Mouse (Mus musculus) stomach, postnatal 0 days (tissue): Measurements from ENCODE around the gene Ddah2. TPM values are rescaled to one million over a fixed set of nuclear protein-coding genes. Genes with fewer than 3 reads are reported as not detected.

ENCODE experiments used
- ATAC-seq: fragments of 200-750 bp; cut with Nextera tagmentation; 2 replicates; pipeline ENCODE4 v1.8.0; 2017; ENCODE audit not compliant: low FRiP score, low TSS enrichment
- DNase-seq: peaks from one replicate; pipeline ENCODE4 v3.0.0-alpha.2; 2016; ENCODE audit warnings: low spot score
- H3K27ac ChIP-seq: fragments of 300-500 bp; sonication (generic); replicated peaks from 2 replicates; pipeline ENCODE4 v1.5.1; 2014; ENCODE audit warnings: mild to moderate bottlenecking, control low read depth
- H3K27me3 ChIP-seq: fragments of 300-500 bp; sonication (generic); 2 replicates; pipeline ENCODE4 v1.6.1; 2014; ENCODE audit warnings: low read length; ENCODE audit not compliant: control insufficient read depth, insufficient read depth
- H3K36me3 ChIP-seq: fragments of 300-500 bp; sonication (generic); 2 replicates; pipeline ENCODE4 v1.6.1; 2014; ENCODE audit warnings: low read length, mixed read lengths; ENCODE audit not compliant: control insufficient read depth, insufficient read depth
- H3K4me1 ChIP-seq: fragments of 300-500 bp; sonication (generic); replicated peaks from 2 replicates; pipeline ENCODE4 v1.6.1; 2014; ENCODE audit warnings: antibody characterized with exemption; ENCODE audit not compliant: control insufficient read depth, insufficient read depth
- H3K4me2 ChIP-seq: fragments of 300-500 bp; sonication (generic); replicated peaks from 2 replicates; pipeline ENCODE4 v1.6.1; 2014; ENCODE audit warnings: low read depth, mild to moderate bottlenecking, control low read depth, moderate library complexity
- H3K4me3 ChIP-seq: fragments of 300-500 bp; sonication (generic); 2 replicates; pipeline ENCODE4 v1.5.1; 2014; ENCODE audit warnings: low read depth, low read length, control low read depth
- H3K9ac ChIP-seq: fragments of 300-500 bp; sonication (generic); 2 replicates; pipeline ENCODE4 v1.6.1; 2014; ENCODE audit warnings: mild to moderate bottlenecking, low read length, control low read depth, mixed read lengths
- H3K9me3 ChIP-seq: fragments of 300-500 bp; sonication (generic); 2 replicates; pipeline ENCODE4 v1.6.1; 2016; ENCODE audit warnings: low read length; ENCODE audit not compliant: control insufficient read depth
- CTCF ChIP-seq: IDR thresholded peaks from 2 replicates; pipeline ENCODE4 v1.5.1; 2016; ENCODE audit warnings: antibody characterized with exemption, low read depth, mild to moderate bottlenecking, moderate library complexity
- EP300 ChIP-seq: optimal IDR thresholded peaks from 2 replicates; pipeline ENCODE3; 2016; ENCODE audit warnings: antibody characterized with exemption
- WGBS: fragments of 180-500 bp; shearing (Covaris S2); extraction: QIAGEN DNeasy Blood & Tissue Kit; methylation state at CpG from one replicate; pipeline ENCODE4 v1.1.7; 2014; 5-methylcytosine and 5-hydroxymethylcytosine counted together
- polyA plus RNA-seq: library from polyadenylated mRNA; unstranded; fragments of >200 nt; fragmentation: Nextera tagmentation; extraction: Ambion mirVana; gene quantifications from 2 replicates; pipeline ENCODE4 v1.2.1, GENCODE M21; 2015

The Ddah2 gene
- polyA plus RNA-seq, 1 experiment from 2014 or later, result 84.8 TPM

DNA sequence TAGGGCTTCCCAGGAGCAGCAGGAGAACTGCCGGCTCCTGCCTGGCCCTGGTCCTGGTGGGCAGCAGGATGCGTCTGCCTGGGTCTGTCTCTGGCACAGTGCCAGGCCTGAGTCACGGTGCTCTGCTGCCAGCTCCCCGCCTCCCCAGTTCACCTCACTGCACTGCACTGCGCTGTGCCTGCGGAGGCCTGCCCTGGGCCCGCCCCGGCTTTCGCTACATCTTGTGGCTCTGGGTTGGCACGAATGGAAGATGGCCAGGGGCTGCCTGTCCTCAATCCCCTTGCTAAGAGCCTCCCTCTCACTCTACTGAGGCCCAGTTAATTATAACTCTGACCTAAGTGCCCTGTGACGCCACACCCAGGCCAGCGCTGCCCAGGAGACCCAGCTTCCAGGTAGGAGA is 42.5 kb upstream of the Ddah2 start, which contains the start of gene Vwa7:
Gene Vwa7 (plus strand): TSS at position 204 of the 400 bp plus-strand sequence.
- ATAC-seq (peak; percentile 51), DNase-seq (peak; percentile 71)
- H3K9me3 ChIP-seq, result no peaks in the 10 kb centered on the region
- no peak within 1 kb of the TSS for H3K4me3 ChIP-seq
- peak within 1 kb of the TSS; percentile 76 for H3K27ac ChIP-seq
- peaks cover 34% of the 10 kb centered on the region for H3K36me3 ChIP-seq
- H3K4me1 ChIP-seq, result no peaks in the 10 kb centered on the region
- WGBS, result 24% methylated on average over 11 of the region's 12 CpGs
- H3K27me3 ChIP-seq, result no peaks in the 10 kb centered on the region
- no peak for TF ChIP-seq CTCF
- no peak for TF ChIP-seq EP300
- H3K9ac ChIP-seq, result peak within 1 kb of the TSS; percentile 4; the same call in 1 of the 2 replicates
- no peak within 1 kb of the TSS for H3K4me2 ChIP-seq

DNA sequence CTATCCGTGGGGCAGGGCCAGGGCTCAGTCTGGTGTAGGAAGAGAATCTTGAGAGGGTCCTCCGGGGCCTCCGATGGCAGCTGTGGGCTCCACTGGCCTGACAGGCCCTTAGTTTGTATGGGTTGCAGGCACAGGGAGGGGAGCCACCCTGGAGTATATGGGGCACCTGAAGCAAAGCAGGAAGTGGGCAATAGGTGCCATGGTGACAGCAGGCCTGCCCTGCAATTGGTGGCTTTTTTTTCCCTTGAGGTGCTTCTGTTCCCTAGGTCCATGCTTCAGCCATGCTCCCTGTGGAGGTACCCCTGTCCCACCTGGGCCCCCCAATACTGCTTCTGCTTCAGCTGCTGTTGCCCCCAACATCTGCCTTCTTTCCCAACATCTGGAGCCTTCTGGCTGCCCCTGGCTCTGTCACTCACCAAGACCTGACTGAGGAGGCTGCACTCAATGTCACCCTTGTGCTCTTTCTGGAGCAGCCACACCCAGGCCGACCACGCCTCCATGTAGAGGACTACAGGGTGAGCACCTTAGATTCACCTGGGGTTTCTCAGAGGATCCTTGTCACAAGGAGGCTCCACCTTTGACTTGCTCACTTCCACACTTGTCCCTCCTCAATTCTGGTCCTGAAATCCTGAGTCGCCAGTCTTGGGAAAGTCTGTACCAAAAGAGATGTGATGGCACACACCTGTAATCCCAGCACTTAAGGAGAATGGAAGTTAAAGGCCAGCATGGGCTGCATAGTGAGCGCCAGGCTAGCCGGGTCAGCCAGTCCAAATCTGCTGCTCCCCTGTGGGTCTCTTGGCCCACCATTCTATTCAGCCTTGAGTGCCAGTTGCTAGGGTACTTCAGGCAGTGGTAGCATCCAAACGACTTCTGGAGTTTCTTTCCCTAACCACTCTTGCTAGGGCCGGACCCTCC is 41.8 kb upstream of the Ddah2 start:
- no peak overlapping the region for H3K4me2 ChIP-seq
- H3K9ac ChIP-seq, result peak overlapping the region; percentile 4; the same call in 1 of the 2 replicates
- TF ChIP-seq CTCF (no peak), EP300 (no peak)
- H3K4me1 ChIP-seq, result no peaks in the 10 kb centered on the region
- ATAC-seq (peak; percentile 13; the same call in 1 of the 2 replicates), DNase-seq (peak; percentile 53)
- H3K27me3 ChIP-seq, result no peaks in the 10 kb centered on the region
- H3K27ac ChIP-seq, result peak overlapping the region; percentile 76
- H3K36me3 ChIP-seq, result peaks cover 28% of the 10 kb centered on the region
- WGBS, result 71% methylated on average over 10 of the region's 10 CpGs
- H3K9me3 ChIP-seq, result no peaks in the 10 kb centered on the region
- H3K4me3 ChIP-seq, result no peak overlapping the region

DNA sequence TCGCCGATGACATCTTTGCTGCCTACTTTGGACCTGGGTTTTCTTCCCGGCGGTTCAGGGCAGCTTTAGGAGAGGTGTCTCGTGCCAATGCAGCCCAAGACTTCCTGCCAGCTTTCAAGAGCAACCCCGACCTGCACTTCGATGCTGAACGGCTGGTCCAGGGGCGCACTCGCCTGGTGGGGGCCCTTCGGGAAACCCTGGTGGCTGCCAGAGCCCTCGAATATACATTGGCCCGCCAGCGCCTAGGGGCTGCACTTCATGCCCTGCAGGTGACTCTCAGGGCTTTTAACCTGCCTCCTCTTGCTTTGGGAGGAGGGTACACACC is 41.2 kb upstream of the Ddah2 start:
- Histone ChIP-seq H3K9me3 (no peaks in the 10 kb centered on the region), H3K36me3 (peaks cover 24% of the 10 kb centered on the region), H3K4me1 (no peaks in the 10 kb centered on the region), H3K4me3 (no peak overlapping the region), H3K27ac (no peak overlapping the region), H3K27me3 (no peaks in the 10 kb centered on the region), H3K9ac (no peak overlapping the region), H3K4me2 (no peak overlapping the region)
- TF ChIP-seq CTCF (no peak), EP300 (no peak)
- DNase-seq, result no peak
- WGBS, result 65% methylated on average over 14 of the region's 14 CpGs
- ATAC-seq, result no peak

DNA sequence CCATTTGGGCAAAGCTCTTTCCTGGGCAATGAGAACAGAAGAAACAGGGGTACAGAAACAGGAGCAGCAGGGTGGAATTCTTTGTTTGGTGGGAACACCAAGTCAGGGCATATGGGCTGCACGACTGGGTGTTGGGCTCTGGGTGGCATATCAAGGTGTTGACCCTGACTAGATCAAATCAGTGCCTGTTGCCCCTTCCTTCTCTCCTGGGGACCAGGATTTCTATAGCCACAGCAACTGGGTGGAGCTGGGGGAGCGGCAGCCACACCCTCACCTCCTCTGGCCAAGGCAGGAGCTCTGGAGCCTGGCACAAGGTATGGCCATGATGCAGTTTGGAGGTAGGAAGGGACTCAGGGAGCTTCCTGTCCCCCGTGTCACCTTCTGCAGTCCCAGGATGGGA is 40.7 kb upstream of the Ddah2 start:
- peaks cover 20% of the 10 kb centered on the region for H3K36me3 ChIP-seq
- TF ChIP-seq EP300, result no peak
- TF ChIP-seq CTCF, result no peak
- H3K4me2 ChIP-seq, result no peak overlapping the region
- no peak overlapping the region for H3K9ac ChIP-seq
- WGBS, result 62% methylated on average over 3 of the region's 3 CpGs
- H3K4me3 ChIP-seq, result no peak overlapping the region
- no peak overlapping the region for H3K27ac ChIP-seq
- ATAC-seq (no peak), DNase-seq (peak; percentile 48)
- H3K27me3 ChIP-seq, result no peaks in the 10 kb centered on the region
- H3K4me1 ChIP-seq, result no peaks in the 10 kb centered on the region
- H3K9me3 ChIP-seq, result no peaks in the 10 kb centered on the region

DNA sequence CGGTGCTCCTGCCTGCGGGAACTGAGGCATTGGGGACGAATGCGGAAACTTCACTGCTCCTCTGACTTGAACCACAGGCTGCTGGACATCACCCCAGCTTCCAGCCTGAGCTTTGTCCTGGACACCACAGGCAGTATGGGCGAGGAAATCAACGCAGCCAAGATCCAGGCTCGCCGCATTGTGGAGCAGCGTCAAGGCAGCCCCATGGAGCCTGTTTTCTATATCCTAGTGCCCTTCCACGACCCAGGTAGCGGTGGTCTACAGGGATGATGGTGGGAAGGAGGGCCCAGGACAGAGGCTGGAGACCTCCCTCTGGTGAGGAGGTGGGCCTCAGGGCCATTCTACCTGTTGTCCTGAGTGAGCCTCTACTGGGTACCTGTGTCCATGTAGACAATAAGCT is 38.9 kb upstream of the Ddah2 start:
- H3K9me3 ChIP-seq, result no peaks in the 10 kb centered on the region
- H3K36me3 ChIP-seq, result peaks cover 6% of the 10 kb centered on the region; the same call in 1 of the 2 replicates
- no peak for TF ChIP-seq CTCF
- no peak for TF ChIP-seq EP300
- no peak overlapping the region for H3K27ac ChIP-seq
- H3K27me3 ChIP-seq, result no peaks in the 10 kb centered on the region
- ATAC-seq (no peak), DNase-seq (no peak)
- no peaks in the 10 kb centered on the region for H3K4me1 ChIP-seq
- no peak overlapping the region for H3K4me2 ChIP-seq
- no peak overlapping the region for H3K4me3 ChIP-seq
- no peak overlapping the region for H3K9ac ChIP-seq
- WGBS, result 87% methylated on average over 11 of the region's 11 CpGs

DNA sequence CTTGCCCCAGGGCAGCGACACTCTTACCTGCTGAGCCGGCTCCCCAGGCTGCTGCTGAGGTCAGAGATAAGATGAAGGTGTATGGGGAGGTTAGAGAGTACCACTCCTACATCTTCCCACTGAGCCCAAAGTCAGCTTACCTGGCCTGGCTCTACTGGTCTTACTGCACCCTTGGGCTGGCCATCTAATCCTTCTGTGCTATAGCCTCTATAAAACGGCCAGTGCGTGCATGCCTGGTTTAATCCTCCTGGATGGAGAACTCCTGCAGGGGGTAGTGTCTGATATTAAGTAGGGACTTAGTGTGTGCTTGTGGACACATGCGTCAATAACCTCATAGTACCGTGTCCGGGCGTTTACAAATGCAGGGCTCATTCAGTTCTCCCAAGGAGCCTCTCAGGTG is 38.3 kb upstream of the Ddah2 start:
- no peak for TF ChIP-seq EP300
- TF ChIP-seq CTCF, result no peak
- H3K36me3 ChIP-seq, result peaks cover under 1% of the 10 kb centered on the region; the same call in 1 of the 2 replicates
- H3K4me1 ChIP-seq, result no peaks in the 10 kb centered on the region
- no peak for ATAC-seq
- H3K27ac ChIP-seq, result no peak overlapping the region
- no peak for DNase-seq
- no peak overlapping the region for H3K4me3 ChIP-seq
- H3K9ac ChIP-seq, result no peak overlapping the region
- H3K9me3 ChIP-seq, result no peaks in the 10 kb centered on the region
- no peaks in the 10 kb centered on the region for H3K27me3 ChIP-seq
- 82% methylated on average over 8 of the region's 8 CpGs for WGBS
- no peak overlapping the region for H3K4me2 ChIP-seq
